Mouse (Mus musculus): ENCODE results near the gene Lcn6.
"Not testable (repeated sequence)": the region's sequence is repeated elsewhere in the genome, so short reads cannot be mapped to it uniquely, and the experiment has no call there.

The Lcn6 gene

DNA sequence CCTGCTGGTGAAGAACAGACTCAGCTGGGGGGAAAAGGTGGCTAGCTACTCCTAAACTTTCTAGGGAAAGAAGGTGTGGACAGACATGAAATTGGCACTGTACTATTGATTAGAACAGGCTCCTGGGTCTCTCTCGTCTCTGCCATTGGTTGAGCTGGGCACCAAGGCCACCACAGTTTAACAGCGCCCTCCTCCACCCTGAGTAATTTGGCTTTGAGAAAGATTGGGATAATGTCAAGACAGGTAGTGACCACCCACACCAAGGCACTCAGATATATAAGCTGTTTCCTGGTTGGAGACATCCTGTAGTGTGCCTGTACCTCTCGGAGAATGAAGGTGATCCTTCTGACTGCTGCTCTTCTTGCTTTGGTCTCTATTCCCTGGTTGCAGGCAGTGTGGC, at the start of gene Lcn6:
TSS of gene Lcn6 (plus strand) at position 301 of the 400 bp plus-strand sequence.
- DNase-seq: no peak

DNA sequence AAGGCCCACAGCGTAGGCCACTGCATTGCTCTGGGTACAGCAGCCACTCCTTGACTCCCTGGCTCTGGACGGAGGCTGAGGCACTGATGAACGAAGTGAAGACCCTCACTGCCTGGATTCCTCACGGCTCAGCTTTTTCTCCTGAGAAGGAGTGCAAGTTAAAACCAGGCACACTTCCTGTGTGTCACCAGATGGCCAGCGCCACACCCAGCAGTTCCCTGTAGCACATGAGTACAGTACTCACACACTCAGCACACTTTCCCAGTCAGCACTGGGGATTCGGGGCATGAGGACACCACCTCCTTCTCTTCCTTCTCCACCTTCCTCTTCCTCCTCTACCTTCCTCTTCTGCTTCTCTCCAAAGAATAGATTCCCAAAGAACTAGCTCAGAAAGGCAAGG, 48.8 kb upstream of the Lcn6 start, which contains the start of gene Fcna:
TSS of gene Fcna (minus strand) at position 220 of the 400 bp plus-strand sequence.
- DNase-seq: no peak

DNA sequence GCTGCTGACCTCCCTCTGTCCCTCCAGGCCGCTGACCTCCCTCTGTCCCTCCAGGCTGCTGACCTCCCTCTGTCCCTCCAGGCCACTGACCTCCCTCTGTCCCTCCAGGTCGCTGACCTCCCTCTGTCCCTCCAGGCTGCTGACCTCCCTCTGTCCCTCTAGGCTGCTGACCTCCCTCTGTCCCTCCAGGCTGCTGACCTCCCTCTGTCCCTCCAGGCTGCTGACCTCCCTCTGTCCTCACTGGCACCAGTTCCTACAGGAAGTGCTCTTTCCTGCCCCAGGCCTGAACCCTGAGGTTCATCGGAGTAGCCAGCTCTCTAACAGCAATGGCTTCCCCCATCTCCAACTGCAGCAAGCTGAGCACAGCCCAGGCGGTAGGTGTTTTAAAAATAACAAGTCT, 47.8 kb upstream of the Lcn6 start:
- DNase-seq: peak; percentile 47

DNA sequence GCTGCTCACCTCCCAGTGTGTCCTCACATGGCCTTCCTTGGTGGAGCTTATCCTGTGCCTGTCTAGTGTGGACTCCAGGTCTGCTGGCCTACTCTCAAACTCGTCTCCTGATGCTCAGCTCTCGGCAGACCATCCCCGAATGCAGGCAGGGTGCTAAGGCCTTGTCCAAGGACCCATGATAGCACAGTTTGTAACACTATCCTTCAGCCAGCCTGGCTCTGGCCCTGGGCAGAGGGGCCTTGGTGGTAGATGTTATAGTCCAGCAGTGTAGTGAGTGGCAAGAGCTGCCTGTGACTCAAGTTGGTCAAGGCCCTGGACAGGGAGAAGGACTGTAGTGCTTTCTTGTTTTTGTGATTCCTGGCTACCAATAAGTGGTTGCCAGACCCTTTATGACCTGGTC, 43.0 kb upstream of the Lcn6 start:
- DNase-seq: no peak

DNA sequence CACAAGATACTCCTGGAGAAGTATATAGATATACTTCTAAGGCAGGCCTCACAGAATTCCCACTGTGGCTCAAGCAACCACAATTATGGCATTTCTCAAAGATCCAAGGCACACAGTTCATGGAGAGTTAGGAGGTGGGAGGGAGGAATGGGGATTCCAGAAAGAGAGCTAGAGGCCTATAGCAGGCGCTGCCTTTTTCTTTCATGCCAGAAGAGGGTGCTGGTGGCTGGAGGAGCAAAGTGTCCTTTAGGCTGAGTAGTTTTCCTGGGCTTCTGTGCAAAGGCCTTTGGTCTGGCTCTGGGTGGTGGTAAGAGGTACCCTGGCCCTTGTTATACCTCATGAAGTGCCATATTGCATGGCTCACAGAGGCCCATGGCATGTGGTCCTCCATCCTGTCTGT, 42.5 kb upstream of the Lcn6 start:
- DNase-seq: no peak

DNA sequence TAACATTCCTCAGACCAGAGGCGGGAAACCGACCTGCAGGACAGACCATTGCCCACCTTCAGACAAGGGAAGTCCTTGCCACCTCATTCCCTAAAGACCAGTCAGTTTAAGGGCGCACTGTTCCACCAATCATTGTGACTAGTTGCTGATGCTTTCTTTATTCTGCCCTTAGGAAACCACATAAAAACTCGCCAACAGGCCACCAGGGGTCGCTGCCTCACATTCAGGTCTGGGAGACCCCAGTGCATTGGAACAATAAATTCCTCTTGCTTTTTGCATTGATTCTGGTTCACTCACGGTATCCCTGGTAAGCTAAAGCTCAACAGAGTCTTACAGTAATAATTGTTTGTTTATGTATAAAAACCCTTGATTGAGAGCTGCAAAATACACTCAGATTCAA, 36.7 kb upstream of the Lcn6 start:
- no peak for DNase-seq

DNA sequence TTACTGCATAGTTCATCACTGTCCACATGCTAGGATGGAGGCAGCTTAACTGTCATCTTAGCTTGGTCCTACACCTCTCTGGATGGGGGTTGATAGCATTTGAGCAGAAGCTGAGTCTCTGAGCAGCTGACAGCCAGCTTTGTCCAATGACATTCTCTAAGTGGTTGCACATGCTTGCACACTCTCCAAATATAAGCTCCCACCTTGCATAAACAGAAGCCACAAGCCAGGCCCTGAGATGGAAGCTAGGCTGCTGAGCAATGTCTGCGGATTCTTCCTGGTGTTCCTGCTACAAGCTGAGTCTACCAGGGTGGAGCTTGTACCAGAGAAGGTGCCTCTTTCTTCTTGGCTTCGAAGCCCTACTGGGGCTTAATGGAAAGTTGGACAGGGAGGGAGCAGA, 23.7 kb upstream of the Lcn6 start, which contains the start of gene Lcn8:
TSS of gene Lcn8 (plus strand) at position 219 of the 400 bp plus-strand sequence.
- DNase-seq: no peak

DNA sequence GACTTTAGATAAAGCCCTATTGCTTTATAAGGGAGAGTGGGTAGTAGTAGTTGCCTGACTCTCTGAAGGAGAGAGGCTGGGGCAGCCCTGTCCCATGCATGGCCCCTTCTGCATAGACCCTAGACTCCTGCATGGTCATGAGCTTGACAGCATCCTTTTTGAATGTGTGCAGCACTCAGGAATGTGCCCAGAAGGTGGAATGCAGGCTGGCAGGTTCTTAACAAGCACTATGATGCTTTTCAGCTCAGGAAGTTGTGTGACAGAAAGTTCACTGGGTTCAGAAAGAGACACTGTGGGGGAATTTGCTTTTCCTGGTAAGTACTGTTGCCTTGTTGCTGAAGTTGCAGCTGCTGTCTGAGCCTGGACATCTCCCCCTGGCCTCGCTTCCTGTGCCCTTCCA, 22.1 kb upstream of the Lcn6 start:
- no peak for DNase-seq

DNA sequence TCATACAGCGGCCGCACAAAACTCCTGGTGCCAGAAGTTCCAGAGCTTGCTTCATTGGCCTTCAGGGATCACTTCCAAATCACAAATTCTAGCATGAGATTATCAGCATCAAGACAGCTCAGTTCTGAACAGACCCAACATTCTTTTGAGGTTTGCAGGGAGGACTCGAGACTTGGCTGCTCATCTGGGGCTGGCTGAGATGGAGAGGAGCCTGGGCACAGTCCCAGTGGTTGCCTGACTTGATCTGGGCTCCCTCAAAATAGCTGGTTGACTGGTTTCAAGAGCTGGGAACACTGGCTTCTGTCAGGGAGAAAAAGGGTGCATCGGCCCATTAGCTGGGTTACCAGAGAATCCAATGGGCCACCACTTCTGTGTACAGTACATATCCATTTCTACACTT, 19.9 kb upstream of the Lcn6 start:
- no peak for DNase-seq

DNA sequence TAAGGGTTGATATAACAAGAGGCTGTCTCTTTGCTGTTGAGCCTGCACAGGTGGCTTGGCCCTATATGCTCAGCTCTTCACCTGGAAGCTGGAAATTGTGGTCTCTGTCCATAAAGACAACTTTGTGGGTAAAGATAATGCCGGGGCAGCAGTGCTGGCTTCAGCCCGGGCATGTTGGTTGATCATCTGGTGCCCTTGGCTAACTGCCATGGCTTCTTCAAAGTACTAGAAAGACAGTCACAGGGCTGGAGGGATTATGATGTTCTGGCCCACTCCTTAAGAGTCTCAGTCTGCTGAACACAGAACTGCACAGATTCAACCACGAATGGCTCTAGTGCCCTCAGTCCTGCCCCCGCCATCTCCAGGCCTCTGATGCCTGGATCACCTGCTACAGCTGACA, 19.3 kb upstream of the Lcn6 start:
- DNase-seq: no peak

DNA sequence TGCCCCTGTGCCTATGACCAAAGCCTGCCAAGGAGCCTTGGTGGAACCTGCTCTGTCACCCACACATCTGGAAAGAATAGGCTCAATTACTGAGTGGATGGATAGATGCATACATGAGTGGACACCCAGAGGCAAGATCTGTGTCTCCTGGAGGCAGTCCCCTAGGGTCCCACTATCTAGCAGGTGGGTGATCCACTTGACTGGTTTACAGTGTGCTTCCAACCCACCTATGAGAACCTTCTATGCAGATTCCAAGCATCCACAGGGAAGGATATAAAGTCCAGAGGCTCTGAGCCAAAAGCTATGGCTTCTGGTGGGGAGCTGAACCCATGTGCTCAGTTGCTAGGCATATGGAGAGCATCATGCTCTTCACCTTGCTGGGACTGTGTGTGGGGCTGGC, 18.9 kb upstream of the Lcn6 start, which contains the start of gene Lcn5:
TSS of gene Lcn5 (plus strand) at position 301 of the 400 bp plus-strand sequence.
- no peak for DNase-seq

DNA sequence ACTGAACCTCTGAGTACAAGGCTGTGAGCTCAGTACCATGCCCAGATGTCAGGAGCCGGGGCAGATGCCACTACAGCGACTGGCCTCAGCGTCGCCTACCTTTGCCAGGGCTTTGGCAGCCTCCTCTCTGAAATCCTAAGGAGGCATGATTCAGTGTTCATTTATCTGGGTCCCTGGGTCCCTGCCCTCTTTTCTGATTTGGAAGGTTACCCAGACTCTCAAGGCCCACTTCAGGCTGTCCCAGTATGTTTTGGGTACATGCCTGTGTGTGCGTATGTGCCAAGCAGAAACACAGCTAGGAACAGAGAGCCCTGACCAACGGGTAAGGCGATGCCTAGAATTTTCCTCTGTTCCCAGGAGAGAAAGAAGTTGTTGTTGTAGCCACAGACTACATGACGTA, 16.3 kb upstream of the Lcn6 start:
- DNase-seq: no peak

DNA sequence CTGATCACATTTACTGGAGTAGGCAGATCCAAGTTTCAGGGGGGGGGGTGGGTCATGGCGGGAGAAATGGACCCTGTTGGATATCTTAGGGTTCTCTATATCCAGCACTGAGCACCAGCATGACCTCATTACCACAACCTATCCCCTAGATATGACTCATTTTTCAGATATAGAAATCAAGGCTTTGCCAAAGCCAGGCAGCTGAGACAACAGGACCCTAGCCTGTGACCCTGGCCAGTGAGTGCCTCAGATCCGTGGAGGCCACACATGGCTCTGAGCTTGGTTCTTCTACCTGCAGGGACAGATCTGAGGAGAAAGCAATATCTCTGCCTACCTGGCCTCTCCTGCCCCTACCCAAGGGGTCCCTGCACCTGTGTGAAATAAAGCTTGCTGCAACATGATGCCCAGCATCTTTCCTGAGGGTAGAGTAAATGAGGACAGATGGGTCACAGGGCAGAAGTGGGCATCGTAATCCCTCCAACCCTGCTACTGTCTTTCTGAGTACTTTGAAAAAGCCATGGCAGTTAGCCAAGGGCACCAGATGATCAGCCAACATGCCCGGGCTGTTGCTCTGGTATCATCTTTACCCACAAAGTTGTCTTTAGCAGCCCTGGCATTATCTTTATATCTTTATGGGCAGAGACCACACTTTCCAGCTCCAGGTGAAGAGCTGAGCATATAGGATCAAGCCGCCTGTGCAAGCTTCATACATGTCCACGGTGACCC, 15.2 kb upstream of the Lcn6 start:
- no peak for DNase-seq

DNA sequence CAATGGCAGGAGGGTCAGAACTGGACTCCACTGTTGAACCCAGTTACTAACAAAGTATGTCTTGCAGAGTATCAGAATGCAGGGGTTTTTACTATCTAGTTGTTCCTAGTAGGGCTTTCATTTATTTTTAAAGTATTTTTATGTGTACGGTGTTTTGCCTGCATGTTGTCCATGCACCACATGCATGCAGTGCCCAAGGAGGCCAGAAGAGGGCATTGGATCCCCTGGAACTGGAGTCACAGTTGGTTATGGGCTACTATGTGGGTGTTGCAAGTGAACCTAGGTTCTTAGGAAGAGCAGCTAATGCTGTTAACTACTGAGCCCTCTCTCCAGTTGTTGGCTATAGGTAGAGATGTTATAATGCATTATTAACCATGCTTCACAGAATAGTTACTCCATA, 13.1 kb upstream of the Lcn6 start:
- DNase-seq: no peak

DNA sequence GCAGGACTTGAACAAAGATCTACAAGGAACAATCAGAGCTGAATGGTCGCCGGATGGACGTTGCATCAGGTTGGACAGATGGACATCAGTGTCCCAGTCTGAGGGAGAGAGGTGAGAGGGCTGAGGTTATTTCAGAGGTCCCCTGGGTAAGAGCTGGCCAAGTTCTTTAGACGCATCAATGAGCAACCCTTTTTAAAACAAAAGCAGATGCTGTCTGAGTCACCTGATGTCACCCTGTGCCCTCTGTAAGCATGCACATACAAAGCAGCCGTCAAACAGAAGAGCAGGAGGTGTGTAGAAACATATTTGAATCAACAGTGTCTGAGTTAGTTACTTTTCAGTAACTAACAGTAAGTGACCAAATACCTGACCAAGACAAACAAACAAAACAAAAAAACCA, 12.5 kb upstream of the Lcn6 start:
- DNase-seq: no peak

DNA sequence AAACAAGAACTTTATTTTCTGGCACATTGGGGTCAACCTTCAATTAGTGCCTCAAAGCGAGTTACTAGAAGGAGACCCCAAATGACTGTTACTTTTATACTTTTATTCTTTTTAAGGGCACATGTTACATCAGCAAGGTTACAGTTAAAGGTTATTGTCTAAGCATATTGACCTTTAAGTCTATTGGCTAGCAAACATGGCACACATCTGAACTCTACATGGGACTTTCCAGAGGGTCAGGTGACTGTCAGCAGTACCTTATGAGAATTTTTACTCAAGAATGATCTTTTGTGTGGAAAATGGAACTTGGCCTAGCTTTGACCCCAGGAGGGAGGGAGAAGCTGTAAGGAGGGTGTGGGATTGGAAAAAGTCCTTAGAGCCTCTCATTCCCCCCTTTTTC, 10.1 kb upstream of the Lcn6 start:
- DNase-seq: no peak

DNA sequence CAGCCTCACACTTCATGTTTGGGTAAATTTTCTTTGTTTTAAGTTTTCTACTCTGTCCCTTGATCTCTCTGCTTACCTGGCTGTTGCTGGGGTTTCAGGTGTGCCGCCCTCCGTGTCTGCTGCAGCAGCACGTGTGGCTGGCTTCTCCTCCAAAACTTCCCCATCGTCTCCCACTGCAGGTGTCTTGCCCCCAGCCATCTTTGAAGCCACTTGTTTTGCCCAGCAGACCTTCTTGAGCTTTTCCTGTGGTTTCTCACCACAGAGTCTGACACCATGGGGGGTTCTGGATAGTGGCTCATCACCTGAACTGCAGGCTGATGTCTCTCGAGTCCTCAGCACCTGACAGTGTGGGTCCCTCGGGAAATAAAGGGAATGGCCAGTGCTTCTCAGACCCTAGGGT, 3.0 kb downstream of the Lcn6 start:
- DNase-seq: no peak

DNA sequence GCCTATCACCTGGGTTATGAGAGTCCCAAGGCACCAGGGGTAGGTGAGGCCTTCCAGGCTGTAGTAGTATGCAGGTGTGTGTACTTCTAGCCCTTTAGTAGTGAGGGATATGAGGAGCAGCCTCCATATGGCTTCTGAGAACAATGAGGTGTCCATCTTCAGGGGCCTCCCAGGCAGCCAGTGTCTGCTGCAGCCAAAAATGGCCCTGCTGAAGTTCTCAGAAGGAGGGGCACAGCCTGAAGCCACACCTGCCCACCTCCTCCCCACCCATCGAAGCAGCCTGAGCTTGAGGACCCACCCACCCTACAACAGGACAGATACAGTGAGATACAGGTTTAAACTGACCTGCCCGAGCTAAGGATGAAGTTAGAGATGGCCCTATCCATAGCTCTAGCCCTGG, 5.8 kb downstream of the Lcn6 start, which contains the start of gene Lcn10:
TSS of gene Lcn10 (plus strand) at position 301 of the 400 bp plus-strand sequence.
- DNase-seq: no peak

DNA sequence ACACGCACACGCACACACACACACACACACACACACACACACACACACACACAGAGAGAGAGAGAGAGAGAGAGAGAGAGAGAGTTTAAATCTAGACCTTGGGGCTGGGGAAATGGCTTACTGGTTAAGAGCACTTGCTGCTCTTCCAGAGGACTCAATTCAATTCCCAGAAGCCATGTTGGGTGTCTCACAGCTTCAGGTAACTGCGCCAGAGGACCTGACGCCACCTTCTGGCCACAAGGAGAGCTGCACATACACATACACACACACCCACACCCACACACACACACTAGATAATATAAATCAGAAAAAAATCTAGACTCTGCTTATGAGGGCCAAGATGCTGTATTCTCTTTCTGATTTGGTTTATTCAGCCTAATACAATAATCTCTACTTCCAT, 10.4 kb downstream of the Lcn6 start:
- no peak for DNase-seq

DNA sequence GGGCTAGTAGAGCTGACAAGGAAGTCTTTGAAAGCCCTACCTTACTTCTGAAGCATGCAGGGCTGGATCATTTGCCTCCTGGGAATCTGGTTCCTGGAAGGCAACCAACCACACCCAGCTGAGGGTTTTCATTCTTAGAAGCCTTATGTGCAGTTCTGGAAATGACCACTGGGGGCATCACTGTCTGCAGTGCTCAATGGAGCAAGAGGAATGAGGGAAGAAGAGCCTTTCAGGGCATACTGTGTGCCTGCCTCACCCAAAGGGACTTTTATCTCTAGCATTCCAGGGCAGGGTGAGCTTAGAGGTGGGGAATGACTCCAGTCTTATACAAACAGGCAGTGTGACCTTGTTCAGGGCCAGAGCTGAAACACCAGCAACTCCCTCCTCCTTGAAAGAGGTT, 18.0 kb downstream of the Lcn6 start:
- DNase-seq: peak; percentile 9

DNA sequence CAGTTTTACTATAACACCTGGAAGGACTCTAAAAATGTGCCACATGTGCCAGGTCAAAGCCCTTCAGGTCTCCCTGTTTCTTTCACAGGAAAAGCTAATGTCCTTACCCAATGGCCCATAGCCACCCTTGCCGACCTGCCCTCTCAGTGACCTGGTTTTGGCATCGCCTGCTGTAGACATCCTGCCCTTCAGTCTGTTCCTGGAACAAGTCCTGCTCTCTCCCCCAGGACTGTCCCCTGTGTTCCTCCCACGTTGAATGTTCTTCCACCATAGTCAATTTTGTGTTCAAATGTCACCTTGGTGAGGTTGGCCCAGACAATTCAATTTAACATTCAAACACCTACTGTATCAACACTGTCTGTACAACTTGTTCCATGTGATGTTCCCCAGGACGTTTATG, 20.4 kb downstream of the Lcn6 start:
- DNase-seq: no peak

DNA sequence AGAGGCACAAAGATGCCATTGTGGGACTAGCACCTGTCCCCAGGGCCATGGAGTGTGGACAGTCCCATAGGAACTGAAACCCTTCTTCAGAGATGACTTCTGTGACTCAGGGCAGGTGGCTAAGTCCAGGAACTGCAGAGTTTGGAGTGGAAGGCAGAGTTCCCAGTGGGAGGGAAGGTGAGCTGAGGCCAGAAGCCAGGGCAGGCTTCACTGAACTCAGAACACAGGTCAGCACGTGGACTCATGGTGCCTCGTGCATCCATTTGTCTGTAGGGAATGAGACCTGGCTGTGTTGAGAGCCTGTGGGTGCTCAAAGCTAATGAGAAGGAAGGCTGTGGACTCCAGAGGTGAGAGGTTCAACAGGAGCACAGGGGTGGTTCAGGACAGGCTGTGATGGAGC, 22.1 kb downstream of the Lcn6 start:
- peak; percentile 18 for DNase-seq

DNA sequence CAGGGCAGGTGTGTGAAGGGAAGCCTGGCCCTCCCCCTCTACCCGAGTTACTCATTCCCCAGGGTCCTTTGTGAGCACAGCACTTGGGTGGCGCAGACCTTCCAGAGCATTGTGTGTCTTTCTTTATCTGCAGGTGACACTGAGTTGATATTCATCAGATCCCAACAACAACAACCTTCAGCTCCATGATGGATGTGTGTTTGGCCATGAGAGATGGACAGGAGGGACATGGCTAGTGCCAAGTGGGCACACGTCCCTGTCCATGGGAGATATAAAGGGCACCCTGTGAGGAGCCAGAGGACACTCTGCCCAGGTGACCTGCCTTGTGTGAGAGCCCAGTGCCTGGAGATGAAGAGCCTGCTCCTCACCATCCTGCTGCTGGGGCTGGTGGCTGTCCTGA, 23.2 kb downstream of the Lcn6 start, which contains the start of gene Obp2a:
TSS of gene Obp2a (plus strand) at position 301 of the 400 bp plus-strand sequence.
- not testable (repeated sequence) for DNase-seq

DNA sequence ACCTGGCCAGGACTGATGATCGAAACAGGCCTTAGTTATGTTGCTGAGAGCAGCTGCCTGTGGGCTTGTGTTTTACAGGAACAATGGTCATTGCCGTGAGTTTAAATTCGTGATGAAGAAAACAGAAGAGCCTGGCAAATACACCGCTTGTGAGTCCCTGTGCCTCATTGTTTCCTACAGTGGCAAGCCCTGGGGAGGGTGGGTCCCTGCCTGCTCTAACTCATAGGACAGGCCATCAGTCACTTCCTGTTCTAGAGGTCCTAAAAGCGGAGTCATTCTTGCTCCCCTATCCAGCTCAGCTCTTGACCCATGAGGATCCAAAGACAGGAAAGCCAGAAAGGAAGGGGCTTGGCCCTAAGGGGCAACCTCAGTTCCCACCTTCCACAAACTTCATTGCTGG, 24.4 kb downstream of the Lcn6 start:
- DNase-seq: no peak

DNA sequence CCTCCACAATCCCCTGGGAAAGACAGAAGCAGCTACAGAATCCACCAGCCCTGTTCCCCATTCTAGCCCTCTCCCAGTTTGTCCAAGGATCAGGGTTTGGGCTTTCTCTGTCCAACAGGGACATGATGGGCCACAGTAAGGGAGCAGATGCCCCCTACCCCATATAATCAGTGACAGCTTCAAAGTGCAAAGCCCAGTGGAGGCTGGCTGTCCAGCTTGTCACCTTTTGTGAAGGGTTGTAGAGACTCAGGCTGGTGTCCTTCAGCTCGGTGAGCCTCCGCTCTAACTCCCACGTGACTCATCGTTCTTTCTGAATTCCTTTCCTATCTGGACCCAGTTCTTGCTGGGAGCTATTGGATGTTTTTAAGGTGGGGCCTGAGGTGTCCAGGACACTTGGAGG, 27.1 kb downstream of the Lcn6 start:
- no peak for DNase-seq
